Mouse (Mus musculus) c-Kit-positive CD71-positive TER-119-negative erythroid progenitor cells, embryonic 14.5 days (primary cell): Measurements from ENCODE around the gene Tes3-ps.

Source experiments
- DNase-seq: peaks from one replicate; pipeline ENCODE4 v3.0.0-alpha.2; 2013; ENCODE audit warnings: low read depth

The Tes3-ps gene

DNA sequence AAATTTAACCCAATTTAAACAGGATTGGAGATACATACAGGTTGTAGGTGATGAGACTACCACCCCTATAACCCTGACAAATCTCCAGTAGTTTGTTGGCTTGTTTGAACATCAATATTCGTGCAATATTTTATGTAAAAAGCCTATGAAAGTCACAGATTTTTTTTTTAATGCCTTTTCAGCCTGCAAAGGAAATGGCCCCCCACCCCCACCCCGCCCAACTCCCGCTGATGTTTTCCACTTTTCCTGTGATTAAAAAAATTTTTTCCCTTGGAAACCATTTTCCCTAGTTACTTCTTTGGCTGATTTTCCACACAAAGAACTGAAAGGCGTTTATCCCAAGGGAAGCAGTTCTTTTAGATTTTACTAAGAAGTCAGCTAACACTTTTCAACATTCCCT is 11.4 kb downstream of the Tes3-ps start, which contains the start of gene Ecm2:
Gene Ecm2 (plus strand): TSS at position 301 of the 400 bp plus-strand sequence.
- DNase-seq, result no peak

DNA sequence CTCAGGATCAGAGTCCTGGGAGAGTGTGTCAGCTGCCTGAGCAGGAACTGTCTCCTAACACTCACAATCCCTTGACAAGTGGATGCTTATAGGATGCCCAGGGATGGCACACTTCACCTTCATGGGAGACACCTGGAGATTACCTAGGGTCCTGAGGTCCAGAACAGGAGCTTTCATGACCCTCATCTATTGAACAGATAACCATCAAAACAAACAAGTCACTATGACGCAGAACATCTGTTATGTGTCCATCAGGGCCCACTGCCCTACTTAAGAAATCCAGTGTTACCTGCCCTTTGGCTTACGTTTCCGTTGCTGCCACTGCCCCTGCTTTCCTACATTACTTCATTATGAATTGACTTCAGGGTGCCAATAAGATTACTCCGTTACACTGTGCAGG is 12.7 kb downstream of the Tes3-ps start:
- no peak for DNase-seq

DNA sequence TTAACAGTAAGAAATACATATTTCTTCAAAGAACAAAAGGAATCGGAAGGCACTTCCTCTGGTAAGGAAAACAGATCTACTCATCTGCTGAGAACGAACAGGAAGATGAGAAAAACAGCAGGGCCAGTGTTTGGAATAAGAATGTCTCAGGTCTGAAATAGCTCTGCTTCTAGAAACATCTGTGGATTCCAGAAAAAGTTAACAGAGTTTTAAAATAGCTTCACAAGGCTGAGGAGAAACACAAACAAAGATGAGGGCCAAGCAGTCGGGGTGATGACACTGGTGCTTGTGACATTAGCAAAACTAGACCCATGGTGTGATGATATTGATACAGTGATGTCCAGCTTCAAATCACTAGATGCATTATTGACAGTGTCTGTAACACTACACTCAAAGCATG is 14.1 kb downstream of the Tes3-ps start:
- DNase-seq, result no peak

DNA sequence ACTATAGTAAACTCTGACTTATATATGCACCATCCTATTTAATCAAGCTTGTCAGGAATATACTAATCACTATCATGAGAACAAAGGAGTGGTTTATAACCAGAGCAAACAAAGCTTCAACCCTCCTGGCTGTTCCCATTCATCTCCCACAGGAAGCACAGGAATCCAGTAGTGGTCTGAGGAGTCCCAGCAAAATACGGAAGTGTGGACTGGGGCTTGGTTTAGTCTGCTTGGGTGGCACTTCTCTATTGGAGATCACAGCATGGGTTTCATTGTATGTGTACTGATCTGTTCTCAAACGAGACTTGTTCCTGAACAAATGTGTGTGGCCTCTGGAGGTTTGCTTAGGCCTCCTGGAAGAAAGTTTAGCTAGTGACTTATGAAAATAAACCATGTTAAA is 25.6 kb downstream of the Tes3-ps start:
- no peak for DNase-seq

DNA sequence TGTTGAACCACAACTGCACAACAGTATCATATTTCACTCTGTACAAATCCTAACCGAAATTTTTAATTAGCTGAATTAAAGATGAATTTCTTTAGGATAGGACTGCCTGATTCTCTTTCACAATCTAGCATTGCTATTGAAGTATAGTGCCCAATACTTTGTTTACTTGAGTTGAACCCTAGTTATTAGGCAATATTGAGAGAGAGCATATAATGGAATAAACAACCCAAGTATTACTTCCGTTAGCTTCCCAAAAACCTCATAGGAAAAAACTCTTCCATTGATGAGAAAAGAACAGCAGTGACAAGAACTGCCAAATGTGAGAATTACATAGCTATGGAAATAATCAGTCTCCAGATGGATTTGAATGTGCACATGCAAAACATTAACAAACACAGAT is 33.1 kb downstream of the Tes3-ps start:
- DNase-seq, result no peak

DNA sequence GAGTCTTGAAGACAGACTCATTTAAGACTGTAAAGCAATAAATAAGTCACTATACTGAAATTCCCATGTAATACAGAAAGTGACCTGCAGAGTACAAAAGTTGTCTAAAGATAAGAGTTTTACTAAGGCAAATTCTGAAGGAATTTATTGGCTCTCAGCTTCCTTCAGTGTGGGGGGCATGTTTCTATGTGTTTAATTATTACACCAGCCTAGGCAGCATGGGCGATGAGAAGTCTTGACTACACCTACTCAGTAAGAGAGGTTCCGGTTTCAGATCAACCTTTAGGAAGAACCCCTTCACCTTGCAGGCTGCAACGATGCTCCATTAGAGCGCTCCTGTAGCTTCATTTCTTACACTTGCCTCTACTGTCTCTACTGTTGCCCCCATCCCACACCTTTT is 37.5 kb downstream of the Tes3-ps start:
- DNase-seq, result no peak

DNA sequence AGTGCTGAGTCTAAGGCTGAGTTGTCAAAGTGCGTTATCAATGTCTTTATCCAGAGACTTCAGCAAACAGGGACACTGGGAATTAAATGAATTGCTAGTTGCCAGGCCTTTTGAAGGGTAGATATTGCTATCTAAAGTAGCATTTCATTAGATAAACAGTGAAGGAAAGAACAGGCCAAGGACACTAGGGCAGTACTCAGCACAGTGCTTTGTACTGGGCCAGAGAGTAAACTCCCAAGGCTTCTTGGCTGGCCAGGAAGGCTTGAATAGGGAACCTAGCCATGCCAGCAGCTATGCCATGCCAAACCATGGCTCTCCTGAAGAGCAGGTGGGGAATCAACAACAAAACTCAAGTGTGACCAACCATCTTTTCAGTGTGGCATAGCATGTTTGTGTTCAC is 43.8 kb downstream of the Tes3-ps start:
- no peak for DNase-seq

DNA sequence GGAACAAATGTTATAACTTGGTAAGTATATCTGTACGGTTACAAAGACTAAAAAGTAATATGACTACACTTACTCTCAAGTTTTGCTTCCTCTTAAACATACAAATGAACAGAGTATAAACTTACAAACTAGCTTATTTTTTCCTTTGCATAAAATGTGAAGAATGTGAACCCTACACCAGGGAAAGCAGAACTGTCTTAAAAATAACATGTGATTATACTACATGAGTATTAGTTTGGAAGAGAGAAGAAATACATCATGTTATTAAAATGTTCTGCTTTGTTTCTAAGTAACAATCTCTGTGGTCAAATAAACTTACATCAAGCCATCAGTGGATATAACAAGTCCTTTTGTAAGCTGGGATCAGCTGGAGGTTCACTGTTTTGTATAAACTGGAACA is 45.6 kb downstream of the Tes3-ps start:
- no peak for DNase-seq

DNA sequence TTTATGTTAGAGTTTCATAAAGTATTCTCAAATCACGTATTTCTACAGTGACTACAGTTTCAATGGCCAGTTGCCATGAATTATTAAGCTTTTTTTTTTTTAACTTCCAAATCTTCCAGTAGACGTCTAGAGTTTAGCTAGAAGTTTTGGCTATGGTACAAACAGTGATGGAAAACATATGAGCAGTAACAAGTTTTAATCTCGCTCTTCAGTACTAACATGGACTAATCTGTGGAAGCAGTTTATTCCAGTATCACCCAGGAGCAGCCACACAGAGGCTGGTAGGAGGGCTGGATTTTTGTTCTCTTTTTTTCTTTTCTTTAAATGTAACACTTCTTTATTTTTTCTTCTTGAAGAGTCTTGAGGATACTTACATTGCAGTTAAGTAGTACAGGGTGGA is 51.2 kb downstream of the Tes3-ps start, which contains the start of gene Aspn:
Gene Aspn (plus strand): TSS at position 165 of the 400 bp plus-strand sequence.
- no peak for DNase-seq

DNA sequence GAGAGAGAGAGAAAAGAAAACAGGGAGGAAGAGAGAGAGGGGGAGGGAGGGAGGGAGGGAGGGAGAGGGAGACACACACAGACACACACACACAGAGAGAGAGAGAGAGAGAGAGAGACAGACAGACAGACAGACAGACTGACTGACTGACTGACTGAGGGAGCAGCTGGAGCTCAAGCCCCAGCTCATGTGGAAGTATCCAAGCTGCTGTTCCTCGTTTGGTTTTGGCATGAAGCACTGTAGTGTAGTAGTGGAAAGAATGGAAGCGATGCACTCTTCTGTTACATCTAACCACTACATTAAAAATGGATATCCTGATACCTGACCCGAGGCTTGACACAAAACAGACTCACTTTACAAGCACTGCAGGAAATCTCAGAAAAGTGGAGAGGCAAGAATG is 52.5 kb downstream of the Tes3-ps start:
- no peak for DNase-seq
